Mouse (Mus musculus) lung, adult 2 months (tissue): Measurements from ENCODE around the gene Smarcc1.

Source experiments
- CTCF ChIP-seq: fragments of 200-500 bp; IDR thresholded peaks from 2 replicates; pipeline ENCODE4 v1.5.1; 2011; ENCODE audit warnings: mild to moderate bottlenecking, low read length, control low read depth; ENCODE audit not compliant: insufficient read depth
- POLR2A ChIP-seq: fragments of 200-500 bp; IDR thresholded peaks from 2 replicates; pipeline ENCODE4 v1.6.1; 2011; ENCODE audit warnings: low read depth, mild to moderate bottlenecking, control low read depth, low read length, borderline replicate concordance; ENCODE audit errors: extremely low read depth

DNA sequence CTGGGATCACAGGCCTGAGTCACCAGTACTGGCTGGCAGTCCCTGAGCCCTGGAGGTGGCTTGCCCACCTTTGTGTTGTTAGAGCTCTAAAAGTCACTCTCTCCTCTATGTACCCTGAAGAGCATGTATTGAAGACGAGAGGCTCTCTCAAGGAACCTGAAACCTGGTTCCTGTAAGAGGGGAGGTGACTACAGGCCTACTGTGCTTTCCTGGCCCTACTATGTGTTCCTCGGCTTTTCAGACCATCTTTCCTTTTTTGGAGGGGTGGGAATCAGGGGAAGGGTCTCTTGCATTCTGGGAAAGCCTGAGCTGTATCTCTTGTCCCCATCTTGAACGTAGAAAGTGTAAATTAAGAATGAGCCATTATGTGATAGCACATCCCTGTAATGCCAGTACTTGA lies 141.6 kb downstream of the Smarcc1 start:
- TF ChIP-seq POLR2A (no peak), CTCF (no peak)
